Mouse (Mus musculus) NIH3T3 (cell line): ENCODE data around the gene Nfatc3.
A peak's percentile ranks its signal among the peaks of the same experiment; 100 is the strongest.

Source experiments
- DNase-seq: peaks from one replicate; pipeline ENCODE4 v3.0.0-alpha.2; 2012; ENCODE audit warnings: low read depth

Gene Nfatc3

DNA sequence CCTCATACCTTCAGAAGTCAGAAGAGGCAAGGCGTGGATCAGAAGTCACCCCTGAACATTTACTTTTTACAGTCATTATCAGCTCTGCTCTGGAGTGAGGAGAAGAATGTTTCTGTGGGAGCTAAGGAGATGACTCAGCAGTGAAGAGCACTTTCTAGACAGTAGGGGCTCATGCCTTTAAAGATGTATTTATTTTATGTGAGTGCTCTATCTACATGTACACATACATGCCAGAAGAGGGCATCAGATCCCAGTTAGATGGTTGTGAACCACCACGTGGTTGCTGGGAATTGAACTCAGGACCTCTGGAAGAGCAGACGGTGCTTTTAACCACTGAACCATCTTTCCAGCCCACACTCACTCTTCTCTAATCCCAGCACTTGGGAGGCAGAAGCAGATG is 68.4 kb downstream of the Nfatc3 start:
- DNase-seq: peak; percentile 24

DNA sequence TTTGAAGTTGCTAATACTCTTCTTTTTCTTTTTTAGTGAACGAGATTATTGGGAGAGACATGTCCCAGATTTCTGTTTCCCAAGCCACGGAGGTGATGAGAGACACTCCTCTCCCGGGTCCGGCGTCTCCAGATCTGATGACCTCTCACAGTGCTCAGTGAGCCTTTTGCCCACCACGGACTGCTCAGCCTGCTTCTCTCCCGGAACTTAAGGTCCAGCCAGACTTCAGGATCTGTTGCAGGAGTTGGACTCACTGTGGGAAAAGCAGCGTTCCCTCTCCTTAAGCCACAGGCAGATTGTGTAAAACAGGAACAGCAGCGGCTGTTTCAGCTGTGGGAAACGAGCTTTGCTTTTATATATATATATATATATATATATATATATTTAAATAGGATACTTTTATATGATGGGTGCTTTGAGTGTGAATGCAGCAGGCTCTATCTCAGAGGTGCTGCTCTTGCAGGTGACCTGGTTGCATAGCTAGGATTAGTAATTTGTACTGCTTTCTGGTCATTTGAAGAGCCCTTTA is 69.3 kb downstream of the Nfatc3 start:
- DNase-seq: no peak

GRCm38 (mm10) chr8:106129232-106129930 is 70.7 kb downstream of the Nfatc3 start:
- DNase-seq: no peak

- DNase-seq: no peak
These were observed 71.4 kb downstream of the Nfatc3 start for GRCm38 (mm10) chr8:106129997-106130396.

DNA sequence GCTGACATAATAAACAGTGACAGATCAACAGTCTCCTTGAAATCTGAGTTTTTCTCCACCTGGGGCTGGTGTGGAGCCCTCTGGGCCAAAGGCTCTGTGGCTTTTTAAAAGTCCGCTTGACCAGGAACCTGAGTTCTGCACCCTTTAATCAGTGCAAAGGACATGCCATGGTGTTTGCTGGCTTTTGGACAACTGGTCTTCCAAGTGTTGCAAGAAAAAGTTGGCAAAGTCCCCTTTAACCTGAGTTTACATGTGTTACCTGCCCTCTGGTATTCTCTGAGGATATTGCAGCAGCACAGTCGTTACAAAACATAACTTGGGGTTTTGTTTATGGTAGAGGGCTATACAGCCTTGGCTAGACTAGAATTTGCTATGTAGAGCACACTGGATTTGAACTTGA is 71.9 kb downstream of the Nfatc3 start:
- DNase-seq: no peak

DNA sequence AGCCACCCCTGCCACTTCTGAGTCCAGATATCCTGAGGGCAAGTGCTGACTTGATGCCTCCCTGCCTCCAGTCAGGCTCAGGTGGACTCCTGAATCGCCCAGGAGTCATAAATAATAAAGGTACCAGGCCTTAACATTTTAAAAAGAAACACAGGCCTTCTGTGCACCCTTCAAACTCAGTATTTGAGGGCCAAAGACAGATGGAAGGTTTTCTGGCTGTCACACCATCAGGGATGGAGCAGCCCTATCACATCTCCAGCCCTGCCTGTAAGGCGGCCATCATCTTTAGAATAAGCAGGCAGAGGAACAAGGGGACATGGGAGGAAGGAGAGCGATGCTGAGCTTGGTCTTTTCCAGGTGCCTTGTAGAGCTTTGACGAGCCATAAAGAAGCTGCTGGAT is 72.4 kb downstream of the Nfatc3 start:
- DNase-seq: no peak

DNA sequence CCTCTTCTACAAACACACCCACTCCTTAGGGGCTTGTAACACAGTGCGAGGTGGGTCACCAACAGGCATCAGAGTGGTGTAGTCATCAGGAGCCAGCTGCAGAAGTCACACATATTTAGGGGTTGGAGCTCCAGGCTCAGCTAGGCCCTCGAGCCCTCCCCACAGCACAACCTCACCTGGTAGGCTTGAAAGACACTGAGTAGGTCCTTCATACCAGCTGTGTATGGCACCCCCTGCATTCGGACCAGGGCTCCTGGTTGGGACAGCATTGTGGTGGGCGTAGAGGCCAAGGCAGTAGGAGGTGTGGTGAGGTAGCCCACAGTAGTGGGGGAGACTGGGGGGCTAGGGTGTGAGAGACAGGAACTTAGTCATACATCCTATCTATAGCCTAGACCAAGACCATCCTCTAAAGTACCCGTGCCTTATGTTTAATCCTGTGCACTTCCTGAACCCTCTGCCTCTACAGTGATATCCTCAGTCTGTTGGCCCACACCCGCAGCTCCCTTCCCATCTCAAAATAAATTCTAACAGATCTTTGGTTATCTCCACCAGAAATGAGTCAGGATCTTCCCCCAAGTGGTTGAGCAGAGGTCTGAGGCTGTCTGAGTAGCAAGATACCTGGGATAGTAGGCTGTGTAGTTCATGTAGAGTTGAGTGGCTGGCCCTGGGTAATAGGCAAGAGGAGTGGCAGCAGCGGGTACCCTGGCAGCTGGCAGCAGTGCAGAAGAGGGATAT is 73.0 kb downstream of the Nfatc3 start:
- DNase-seq: no peak

- DNase-seq: no peak
These were observed 73.7 kb downstream of the Nfatc3 start for GRCm38 (mm10) chr8:106132356-106132755.

DNA sequence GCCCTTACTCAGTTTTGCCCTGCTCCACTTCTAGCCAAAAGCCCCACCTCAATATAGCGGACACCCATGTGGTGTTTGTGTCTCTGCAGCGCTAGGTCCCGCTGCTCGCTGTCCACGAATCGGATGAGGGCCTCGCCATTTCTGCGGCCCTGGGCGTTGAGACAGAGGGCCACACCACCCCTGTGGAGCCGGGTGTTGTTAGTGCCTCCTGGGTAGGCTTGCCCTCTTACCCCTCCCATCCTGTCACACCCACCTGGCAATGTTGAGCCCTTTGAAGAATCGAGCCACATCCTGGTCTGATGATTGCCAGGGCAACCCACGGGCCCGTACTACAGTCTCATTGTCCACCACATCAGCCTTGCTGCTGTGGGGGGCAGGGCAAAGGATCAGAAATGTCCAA is 74.9 kb downstream of the Nfatc3 start:
- DNase-seq: no peak

DNA sequence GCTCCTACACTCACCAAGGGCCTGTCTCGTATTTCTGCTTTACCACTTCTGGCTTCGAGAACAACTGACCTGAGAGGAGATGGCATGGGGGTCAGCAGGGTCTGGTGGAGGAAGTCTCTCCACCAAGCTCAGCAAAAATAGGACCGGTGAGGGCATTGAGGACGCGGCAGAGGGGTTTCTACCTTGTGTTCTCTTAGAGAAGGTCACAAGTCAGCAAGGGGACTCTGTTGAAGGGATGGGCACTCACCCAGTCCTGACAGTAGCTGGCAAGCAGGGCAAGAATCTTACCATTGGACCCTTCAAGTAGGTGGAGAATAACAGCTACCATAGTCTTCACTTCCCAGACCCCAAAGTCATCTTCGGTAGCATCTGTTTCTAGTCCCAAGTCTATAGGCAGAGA is 75.3 kb downstream of the Nfatc3 start:
- DNase-seq: no peak

DNA sequence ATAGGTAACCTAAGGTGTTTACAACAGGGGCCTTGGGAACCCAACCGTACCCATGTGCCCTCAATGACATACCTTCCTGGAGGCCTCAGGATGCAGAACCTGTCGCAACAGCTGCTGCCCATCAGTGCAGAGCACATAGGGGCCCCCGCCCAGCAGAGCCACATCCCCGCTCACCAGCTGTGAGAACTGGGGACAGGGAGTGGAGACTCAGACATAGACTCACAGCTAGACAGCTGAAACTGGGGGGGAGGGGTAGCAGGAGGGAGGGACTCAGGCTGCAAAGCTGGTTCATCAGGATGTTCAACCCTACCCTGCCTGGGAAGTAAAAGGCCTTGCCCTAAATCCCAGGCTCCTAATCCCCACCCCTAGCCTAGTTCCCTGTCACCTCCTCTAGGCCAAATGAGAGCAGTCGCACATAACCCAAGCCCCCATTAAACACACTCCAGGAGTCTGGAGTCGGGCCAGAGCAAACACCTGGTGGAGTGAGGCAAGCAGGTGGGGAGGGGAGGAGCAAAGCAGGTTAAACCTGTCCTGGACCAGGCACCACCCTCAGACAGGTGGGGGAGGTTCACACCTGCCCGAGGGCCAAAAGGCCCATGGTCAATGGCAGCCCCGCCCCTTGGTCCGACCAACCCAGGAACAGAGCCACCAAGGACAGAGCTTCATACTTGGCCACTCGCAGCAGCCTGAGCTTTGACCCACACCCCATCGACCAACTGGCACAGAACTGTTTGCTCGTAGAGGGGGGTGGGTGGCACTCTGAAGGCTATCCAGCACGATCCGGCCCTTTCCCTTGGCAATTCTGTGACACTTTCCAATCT is 76.3 kb downstream of the Nfatc3 start:
- DNase-seq: no peak

DNA sequence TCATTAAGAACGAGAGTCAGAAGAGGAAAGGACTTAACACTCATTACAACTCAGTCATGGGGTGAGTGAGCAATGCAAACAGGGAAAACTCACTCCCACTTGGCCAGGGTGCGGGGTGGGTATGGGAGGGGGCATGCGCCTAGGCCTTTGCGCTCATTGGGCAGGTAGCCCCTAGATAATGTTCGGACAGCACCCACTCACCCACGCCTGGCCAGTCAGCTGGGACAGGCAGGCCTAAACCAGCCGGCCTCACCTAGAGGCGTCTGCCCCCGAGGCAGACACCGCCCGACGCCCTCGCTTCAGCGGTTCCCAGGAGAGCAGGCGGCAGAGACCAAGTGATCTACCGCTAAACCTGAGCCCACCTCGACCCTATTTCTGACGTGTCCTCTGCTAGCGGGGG is 77.0 kb downstream of the Nfatc3 start:
- no peak for DNase-seq

DNA sequence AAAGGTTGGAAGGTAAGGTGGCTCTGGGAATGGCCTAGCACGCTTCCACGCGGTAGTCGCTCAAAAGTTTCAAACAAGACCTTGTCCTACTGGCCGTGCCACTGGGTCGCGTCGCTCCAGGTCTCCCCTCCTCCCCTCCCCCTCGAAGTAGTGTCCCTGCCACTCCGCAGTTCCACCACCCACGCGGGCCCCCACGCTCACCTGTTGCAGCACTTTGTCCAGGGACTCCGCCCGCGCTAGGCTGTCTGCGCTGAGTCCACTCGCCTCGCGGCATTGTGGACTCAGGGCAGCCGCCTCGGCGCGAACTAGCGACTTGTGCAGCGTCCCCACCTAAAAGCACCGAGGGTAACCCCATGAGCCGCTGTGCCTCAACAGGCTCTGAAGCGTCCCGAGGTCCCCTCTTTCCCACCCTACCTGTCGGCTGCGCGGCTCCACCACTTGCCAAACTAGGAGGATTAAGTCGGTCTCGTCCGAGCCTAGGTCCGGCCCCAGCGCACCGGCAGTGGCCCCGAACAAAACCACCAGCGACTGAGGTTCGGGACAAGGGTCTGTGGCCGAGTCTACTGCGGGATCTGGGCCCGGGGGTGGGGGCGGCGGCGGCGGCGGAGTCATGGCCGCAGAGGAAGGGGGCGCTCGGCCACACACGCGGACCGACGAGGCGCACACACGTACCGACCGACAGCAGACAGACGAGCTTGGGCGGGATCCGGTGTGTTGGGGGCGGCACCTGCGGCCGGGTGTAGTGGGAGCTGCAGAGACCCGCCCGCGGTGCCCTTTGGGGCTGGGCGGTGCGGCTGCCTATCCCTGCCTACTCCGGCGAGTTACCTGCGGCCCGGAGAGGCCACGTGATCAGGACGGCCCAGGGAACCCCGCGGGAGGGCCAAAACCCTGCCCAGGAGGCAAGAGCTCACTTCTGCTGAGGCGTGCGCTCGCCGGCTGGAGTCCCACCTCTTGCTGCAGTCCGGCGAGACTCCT is 77.8 kb downstream of the Nfatc3 start, which contains the start of gene Esrp2:
Gene Esrp2 (minus strand): TSS at position 819 of the 975 bp plus-strand sequence.
- DNase-seq: no peak

DNA sequence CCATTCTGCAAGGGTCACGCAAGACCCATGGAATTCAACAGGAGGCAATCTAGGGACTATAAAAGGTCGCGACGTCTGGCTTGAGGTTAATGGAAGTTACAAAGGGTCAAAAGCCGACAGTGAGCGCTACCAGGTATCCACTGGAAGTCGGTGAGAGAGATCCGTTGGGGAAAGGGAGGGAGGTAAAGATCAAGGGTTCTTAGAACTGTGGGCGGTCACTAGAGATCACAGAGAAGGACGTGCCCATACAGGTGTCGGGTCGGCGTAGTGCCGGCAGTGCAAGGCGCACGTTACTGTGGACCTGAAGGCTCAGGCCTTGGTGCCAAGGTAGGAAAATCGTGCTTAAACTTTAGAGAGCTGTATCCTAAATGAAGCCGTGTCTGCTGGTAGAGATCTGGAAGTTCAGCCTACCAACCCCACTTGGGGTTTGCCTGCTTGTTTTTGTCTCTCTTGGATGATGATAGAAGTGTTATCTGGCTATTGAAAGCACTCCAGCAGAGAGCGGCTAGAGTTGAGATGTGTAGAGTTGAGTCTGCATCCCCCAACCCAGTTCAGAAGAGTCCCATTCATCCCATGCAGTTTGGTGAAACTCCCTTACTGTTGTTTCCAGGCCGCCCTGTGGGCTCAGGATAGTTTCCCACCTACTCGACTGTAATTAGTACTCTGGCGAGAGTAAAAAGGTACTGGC is 78.7 kb downstream of the Nfatc3 start:
- no peak for DNase-seq

- peak; percentile 86 for DNase-seq
These were observed 79.4 kb downstream of the Nfatc3 start for GRCm38 (mm10) chr8:106137906-106138477.

- peak; percentile 29 for DNase-seq
These were observed 80.0 kb downstream of the Nfatc3 start for GRCm38 (mm10) chr8:106138616-106139015.

GRCm38 (mm10) chr8:106140191-106140590 is 81.6 kb downstream of the Nfatc3 start:
- DNase-seq: no peak

GRCm38 (mm10) chr8:106140769-106141168 is 82.1 kb downstream of the Nfatc3 start:
- DNase-seq: peak; percentile 92

GRCm38 (mm10) chr8:106145331-106145730 is 86.7 kb downstream of the Nfatc3 start:
- DNase-seq: peak; percentile 95

DNA sequence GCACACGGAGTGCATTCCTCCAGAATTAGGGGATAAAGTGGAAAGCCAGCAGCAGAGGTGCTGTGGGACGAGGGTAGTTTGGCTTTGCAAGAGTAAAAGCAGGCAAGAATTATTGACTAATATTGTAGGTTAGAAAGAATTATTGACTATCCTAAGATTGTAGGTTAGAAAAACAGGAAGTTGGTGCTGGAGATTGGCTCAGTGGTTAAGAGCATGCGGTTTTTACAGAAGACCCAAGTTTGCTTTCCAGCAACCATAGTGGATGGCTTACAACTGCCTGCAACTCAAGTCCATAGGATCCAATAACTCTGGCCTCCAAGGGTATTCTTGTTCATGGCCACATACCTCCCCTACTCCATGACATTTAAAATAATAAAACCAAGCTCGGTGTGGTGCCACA is 87.4 kb downstream of the Nfatc3 start:
- DNase-seq: no peak
